Mouse (Mus musculus) olfactory bulb, adult 2 months (tissue): ENCODE results near the gene Stx8.

ENCODE experiments used
- CTCF ChIP-seq: fragments of 200-500 bp; IDR thresholded peaks from 2 replicates; pipeline ENCODE4 v1.5.1; 2012; ENCODE audit warnings: low read depth, mild to moderate bottlenecking, low read length, moderate library complexity; ENCODE audit not compliant: insufficient read depth
- POLR2A ChIP-seq: fragments of 200-500 bp; IDR thresholded peaks from 2 replicates; pipeline ENCODE4 v1.6.1; 2012; ENCODE audit warnings: mild to moderate bottlenecking, low read depth, low read length, moderate library complexity; ENCODE audit not compliant: insufficient read depth

- no peak for TF ChIP-seq POLR2A
- no peak for TF ChIP-seq CTCF
Observed at GRCm38 (mm10) chr11:67949475-67949874, 16.5 kb upstream of the Stx8 start.
